Mouse (Mus musculus): Measurements from ENCODE around the gene Cox8b. TPM values are rescaled to one million over a fixed set of nuclear protein-coding genes. Genes with fewer than 3 reads are reported as not detected.

Gene Cox8b
- polyA plus RNA-seq, 1 experiment from 2014 or later: 4.8 TPM

DNA sequence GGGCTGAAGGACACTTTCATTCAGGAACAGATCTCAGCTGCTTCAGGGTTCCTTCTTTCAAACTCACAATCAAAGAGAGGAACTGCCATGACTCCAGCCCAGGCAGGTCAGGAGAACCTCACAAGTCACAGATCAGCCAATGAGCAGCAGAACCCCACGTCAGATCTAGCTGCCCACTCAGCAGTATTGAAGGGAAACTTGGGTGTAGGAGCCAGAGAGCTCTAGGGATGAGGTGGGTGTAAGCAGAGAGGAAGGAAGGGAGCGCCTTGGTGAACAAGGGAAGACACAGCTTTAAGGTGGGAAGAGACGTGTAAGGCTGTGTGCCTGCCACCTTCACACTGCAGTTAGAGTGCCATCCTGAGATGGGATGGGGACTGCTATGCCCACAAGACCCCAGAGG, 12.0 kb upstream of the Cox8b start:
- Histone ChIP-seq H3K9me3 (replicated peaks) (no peaks in the 10 kb centered on the region), H3K9ac (replicated peaks) (no peak overlapping the region), H3K4me1 (peaks cover 5% of the 10 kb centered on the region), H3K4me3 (replicated peaks) (no peak overlapping the region), H3K36me3 (no peaks in the 10 kb centered on the region), H3K4me2 (no peak overlapping the region), H3K27ac (replicated peaks) (no peak overlapping the region), H3K27me3 (replicated peaks) (no peaks in the 10 kb centered on the region)
- no peak for ATAC-seq (ENCODE audit: low FRiP score)
- 69% methylated on average over 3 of the region's 3 CpGs for WGBS

DNA sequence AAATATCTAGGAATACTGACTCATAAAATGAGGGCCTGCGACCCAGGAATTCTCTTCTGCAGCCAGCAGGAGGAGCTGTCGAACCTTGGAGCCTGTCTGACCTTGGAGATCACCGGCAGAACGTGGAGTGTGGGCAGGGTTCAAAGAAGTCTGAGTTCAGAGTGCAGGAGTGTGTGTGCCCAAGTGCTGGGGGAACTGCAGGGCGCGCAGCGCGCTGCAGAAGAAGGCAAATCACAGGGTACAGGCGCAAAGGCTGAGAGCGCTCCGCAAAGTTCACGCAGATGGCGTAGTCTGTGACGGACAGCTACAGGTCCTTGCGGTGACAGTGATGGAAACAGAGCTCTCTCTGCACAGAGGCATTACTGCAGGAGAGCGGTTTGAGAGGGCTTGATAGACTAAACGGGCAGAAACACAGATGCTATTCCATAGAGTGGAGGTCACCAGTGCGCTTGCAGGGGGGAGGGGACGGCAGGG, 8.4 kb upstream of the Cox8b start:
- ATAC-seq (ENCODE audit: low FRiP score): 0 out of 2 replicates have a peak, but pooled peaks have one; percentile 53
- peak overlapping the region; percentile 43; the same call in 1 of the 2 replicates for H3K9ac ChIP-seq (replicated peaks)
- peaks cover 5% of the 10 kb centered on the region for H3K4me1 ChIP-seq
- no peaks in the 10 kb centered on the region for H3K36me3 ChIP-seq
- 2% methylated on average over 19 of the region's 19 CpGs for WGBS
- H3K4me2 ChIP-seq: peak overlapping the region; percentile 85
- H3K27ac ChIP-seq (replicated peaks): no peak overlapping the region
- H3K4me3 ChIP-seq (replicated peaks): peak overlapping the region; percentile 43
- H3K27me3 ChIP-seq (replicated peaks): no peaks in the 10 kb centered on the region
- no peaks in the 10 kb centered on the region for H3K9me3 ChIP-seq (replicated peaks)

DNA sequence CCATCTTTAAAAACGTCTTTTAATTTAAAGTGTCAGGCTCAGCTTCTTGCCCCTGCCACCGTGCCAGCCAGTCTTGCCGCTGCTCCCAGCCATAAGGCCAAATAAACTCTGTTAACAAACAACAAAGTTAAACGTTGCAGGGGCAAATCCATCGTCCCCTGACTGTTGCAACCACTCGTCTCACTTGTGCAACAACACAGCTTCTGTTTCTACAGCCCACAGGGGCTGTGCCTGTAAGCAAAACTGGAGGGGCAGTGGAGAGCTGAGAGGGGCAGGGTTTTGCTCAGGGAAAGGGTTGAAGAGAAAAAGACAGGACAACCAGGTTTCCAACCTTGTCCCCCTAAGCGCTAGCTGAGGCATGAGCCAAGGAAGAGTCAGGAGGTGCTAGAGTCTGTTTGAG, 7.9 kb upstream of the Cox8b start:
- Histone ChIP-seq H3K27ac (replicated peaks) (no peak overlapping the region), H3K4me3 (replicated peaks) (no peak overlapping the region), H3K9ac (replicated peaks) (no peak overlapping the region), H3K4me2 (no peak overlapping the region), H3K9me3 (replicated peaks) (no peaks in the 10 kb centered on the region), H3K36me3 (no peaks in the 10 kb centered on the region), H3K4me1 (peaks cover 8% of the 10 kb centered on the region), H3K27me3 (replicated peaks) (no peaks in the 10 kb centered on the region)
- 49% methylated on average over 7 of the region's 7 CpGs for WGBS
- ATAC-seq (ENCODE audit: low FRiP score): no peak

DNA sequence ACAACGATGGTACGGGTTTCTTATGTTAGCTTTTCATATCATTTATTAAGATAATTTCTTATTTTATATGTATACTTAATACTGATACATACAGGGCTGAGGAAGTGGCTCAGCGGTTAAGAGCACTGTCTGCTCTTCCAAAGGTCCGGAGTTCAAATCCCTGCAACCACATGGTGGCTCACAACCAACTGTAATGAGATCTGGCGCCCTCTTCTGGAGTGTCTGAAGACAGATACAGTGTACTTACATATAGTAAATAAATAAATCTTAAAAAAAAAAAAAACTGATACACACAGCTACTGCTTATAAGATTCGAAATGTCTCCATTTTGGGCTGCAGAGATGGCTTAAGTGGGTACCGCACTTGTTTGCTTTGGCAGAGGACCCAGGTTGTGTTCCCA, 7.5 kb upstream of the Cox8b start:
- Histone ChIP-seq H3K27ac (replicated peaks) (no peak overlapping the region), H3K9me3 (replicated peaks) (no peaks in the 10 kb centered on the region), H3K27me3 (replicated peaks) (no peaks in the 10 kb centered on the region), H3K4me1 (peaks cover 12% of the 10 kb centered on the region), H3K4me2 (no peak overlapping the region), H3K4me3 (replicated peaks) (no peak overlapping the region), H3K9ac (replicated peaks) (no peak overlapping the region), H3K36me3 (no peaks in the 10 kb centered on the region)
- 86% methylated on average over 7 of the region's 7 CpGs for WGBS
- no peak for ATAC-seq (ENCODE audit: low FRiP score)

DNA sequence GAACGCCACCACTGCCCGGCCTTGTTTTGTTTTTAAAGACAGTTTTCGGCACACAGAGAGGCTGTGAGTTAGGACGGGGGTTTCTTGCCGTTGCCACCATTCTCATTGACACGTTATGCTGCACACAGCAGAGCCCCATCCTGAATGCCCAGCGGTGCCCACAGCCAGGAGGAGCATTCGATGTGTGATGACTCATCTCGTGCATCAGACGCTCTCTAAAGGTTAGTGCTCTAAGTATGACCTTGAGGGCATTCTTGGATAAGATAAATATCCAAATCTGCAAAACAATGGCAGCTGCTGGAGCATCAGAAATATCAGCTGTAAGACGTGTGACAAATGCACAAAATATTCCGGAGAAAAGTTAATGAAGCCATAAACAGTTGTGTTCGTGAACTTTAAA, 6.9 kb upstream of the Cox8b start:
- 84% methylated on average over 13 of the region's 13 CpGs for WGBS
- H3K4me1 ChIP-seq: peaks cover 12% of the 10 kb centered on the region
- no peak overlapping the region for H3K9ac ChIP-seq (replicated peaks)
- no peak for ATAC-seq (ENCODE audit: low FRiP score)
- H3K4me3 ChIP-seq (replicated peaks): no peak overlapping the region
- no peaks in the 10 kb centered on the region for H3K27me3 ChIP-seq (replicated peaks)
- no peak overlapping the region for H3K4me2 ChIP-seq
- H3K9me3 ChIP-seq (replicated peaks): no peaks in the 10 kb centered on the region
- H3K27ac ChIP-seq (replicated peaks): no peak overlapping the region
- no peaks in the 10 kb centered on the region for H3K36me3 ChIP-seq

DNA sequence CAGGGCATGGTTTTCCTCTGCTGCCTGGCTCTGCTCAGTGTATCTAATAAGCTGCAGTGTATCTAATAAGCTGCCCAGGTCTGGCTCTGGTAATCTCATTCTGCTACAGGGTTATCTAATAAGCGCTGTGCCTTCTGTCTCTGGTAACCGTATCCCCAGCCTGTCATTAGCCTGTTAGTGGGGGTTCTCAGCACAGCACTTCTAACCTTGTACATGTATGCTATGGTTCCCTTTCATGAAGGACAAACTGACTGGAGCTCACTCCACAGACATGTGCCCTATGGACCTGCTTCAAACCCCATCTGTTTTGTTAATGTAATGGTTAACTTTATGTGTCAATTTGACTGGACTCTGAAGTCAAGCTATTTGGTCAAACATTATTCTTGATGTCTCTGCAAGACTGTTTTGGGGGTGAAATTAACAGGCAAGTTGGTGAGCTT, 5.4 kb upstream of the Cox8b start:
- H3K4me2 ChIP-seq: no peak overlapping the region
- no peak overlapping the region for H3K27ac ChIP-seq (replicated peaks)
- peaks cover 12% of the 10 kb centered on the region for H3K4me1 ChIP-seq
- H3K9ac ChIP-seq (replicated peaks): no peak overlapping the region
- H3K4me3 ChIP-seq (replicated peaks): no peak overlapping the region
- ATAC-seq (ENCODE audit: low FRiP score): no peak
- H3K36me3 ChIP-seq: no peaks in the 10 kb centered on the region
- H3K9me3 ChIP-seq (replicated peaks): no peaks in the 10 kb centered on the region
- no peaks in the 10 kb centered on the region for H3K27me3 ChIP-seq (replicated peaks)
- WGBS: 91% methylated on average over 2 of the region's 2 CpGs

DNA sequence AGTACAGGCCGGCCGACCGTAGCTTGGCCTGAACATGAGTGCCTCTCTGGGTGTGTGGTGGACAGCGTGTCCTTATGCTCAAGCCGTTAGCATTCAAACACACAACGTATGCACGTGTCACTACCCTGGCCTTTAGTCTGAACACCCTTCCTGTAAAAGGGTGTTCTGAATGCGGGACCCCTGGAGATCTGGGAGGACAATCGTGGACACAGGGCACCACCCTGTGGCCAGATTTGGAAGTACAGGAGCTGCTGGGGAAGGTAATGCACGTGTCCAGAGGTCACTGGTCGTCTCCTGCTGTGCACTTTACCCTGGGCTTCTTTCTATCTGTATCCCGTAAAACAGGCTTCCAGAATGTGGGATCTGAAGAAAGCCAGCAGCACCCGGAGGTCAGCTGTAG, 3.0 kb upstream of the Cox8b start:
- no peak overlapping the region for H3K4me3 ChIP-seq (replicated peaks)
- 24% methylated on average over 13 of the region's 13 CpGs for WGBS
- H3K4me2 ChIP-seq: no peak overlapping the region
- no peaks in the 10 kb centered on the region for H3K9me3 ChIP-seq (replicated peaks)
- H3K4me1 ChIP-seq: peaks cover 7% of the 10 kb centered on the region; the same call in 1 of the 2 replicates
- H3K27me3 ChIP-seq (replicated peaks): no peaks in the 10 kb centered on the region
- H3K36me3 ChIP-seq: peaks cover 14% of the 10 kb centered on the region
- peak; percentile 63 for ATAC-seq (ENCODE audit: low FRiP score)
- H3K9ac ChIP-seq (replicated peaks): no peak overlapping the region
- H3K27ac ChIP-seq (replicated peaks): no peak overlapping the region

DNA sequence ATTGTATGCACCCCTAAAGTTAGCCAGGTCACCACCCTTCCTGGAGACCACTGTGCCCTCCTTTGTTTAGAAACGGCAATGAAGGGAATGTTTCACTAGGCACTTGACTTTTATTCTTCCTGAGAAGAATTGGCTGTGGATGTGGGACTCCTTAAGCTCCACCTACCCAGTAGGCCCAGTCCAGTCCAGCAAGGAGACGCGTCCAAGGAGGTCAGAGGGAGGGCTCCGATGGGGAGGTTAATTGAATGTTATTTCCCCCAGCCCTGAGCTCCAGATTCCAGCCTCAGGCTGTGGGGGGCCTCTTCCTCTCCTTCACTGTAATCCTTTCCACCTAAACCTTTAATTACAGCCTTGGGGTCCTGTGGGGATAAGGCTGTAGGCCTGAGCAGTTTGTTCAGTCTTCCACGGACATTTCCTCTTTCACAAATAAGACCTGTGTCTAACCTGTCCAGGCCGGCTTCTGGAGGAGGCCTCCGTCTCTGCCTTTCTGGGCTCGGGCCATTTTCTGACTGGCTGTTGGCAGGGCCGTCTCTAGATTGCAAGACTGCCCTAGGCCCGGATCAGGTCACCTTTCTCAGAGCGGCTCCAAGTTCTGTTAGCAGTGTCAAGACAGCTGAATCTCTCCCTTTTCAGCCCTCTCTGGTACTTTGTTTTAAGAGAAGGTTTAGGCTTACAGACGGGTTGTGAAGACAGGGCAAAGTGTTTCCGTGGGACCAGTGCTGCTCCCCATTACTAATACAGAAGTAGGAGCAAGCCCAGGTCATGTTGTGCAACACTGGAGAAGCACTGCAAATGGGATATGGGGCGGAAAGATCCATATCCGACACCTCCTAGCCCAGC, 2.0 kb upstream of the Cox8b start:
- no peak for ATAC-seq (ENCODE audit: low FRiP score)
- Histone ChIP-seq H3K4me3 (replicated peaks) (no peak overlapping the region), H3K27ac (replicated peaks) (no peak overlapping the region), H3K4me2 (no peak overlapping the region), H3K27me3 (replicated peaks) (no peaks in the 10 kb centered on the region), H3K9me3 (replicated peaks) (no peaks in the 10 kb centered on the region), H3K36me3 (peaks cover 23% of the 10 kb centered on the region), H3K9ac (replicated peaks) (no peak overlapping the region), H3K4me1 (peaks cover 7% of the 10 kb centered on the region; the same call in 1 of the 2 replicates)
- 80% methylated on average over 15 of the region's 15 CpGs for WGBS

DNA sequence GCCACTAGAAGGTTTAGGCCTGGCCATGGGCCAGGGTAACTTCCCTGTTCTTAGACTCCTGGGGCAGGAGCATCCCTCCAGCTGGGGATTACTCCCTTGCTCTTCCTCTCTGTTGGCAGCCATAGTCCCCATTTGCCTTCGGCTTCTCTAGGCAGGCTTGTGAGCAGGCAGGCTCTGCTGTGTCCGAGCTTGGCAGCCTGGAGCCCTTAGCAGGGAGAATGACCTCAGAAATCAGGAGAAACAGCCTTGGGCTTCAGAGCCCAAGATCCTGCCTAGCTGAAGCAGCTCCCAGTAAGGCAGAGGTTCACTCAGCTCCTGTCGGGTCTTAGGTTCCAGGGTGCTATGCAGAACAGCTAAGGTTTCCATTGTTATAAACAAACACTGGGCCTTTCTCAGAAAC, 1.1 kb downstream of the Cox8b start:
- Histone ChIP-seq H3K4me3 (replicated peaks) (no peak overlapping the region), H3K4me1 (peaks cover 7% of the 10 kb centered on the region; the same call in 1 of the 2 replicates)
- 79% methylated on average over 3 of the region's 3 CpGs for WGBS

DNA sequence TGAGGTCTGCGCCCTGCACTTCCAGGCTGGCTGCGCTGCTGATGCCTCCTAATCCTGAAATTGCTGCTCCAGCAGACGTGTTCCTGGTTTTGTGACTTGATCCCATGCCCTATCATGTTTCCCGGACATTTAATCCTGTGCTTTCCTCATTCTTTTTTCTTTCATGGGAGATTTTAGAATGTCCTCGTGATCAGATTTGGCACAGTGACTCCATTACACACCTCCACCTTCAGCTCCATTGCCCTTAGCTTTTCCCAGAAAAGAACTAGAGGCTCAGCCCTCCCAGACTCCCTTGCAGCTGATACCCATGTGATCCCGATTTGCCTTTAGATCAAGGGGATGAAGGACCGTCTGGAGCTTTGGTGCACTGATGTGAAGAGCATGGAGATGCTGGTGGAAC, 2.4 kb downstream of the Cox8b start:
- H3K36me3 ChIP-seq: peaks cover 58% of the 10 kb centered on the region

More for the DNA sequence above, 1.1 kb downstream of the Cox8b start:
- H3K36me3 ChIP-seq: peaks cover 48% of the 10 kb centered on the region
- H3K9ac ChIP-seq (replicated peaks): no peak overlapping the region
- H3K27ac ChIP-seq (replicated peaks): no peak overlapping the region; the same call in 1 of the 2 replicates
- ATAC-seq (ENCODE audit: low FRiP score): no peak
- no peaks in the 10 kb centered on the region for H3K9me3 ChIP-seq (replicated peaks)
- no peaks in the 10 kb centered on the region for H3K27me3 ChIP-seq (replicated peaks)
- H3K4me2 ChIP-seq: no peak overlapping the region

DNA sequence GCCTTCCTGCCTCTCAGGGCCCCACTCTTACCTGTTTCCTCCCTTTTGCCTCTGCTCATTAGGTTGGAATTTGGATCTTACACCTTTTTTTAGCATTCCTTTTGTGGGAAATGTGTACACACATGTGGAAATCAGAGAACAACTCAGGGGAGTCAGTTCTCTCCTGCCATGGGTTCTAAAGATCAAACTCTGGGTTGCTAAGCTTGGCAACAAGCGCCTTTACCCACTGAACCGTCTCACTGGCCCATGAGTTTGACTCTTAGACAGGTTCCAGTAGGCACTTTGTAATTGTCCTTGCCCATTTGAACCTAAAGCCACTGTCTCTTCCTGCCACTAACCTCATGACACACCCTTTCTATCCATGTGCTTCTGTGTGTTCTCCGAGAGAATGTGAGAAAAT, 5.6 kb downstream of the Cox8b start:
- H3K27me3 ChIP-seq (replicated peaks): no peaks in the 10 kb centered on the region
- no peak for ATAC-seq (ENCODE audit: low FRiP score)
- H3K9me3 ChIP-seq (replicated peaks): no peaks in the 10 kb centered on the region
- no peak overlapping the region for H3K4me2 ChIP-seq
- H3K4me1 ChIP-seq: no peaks in the 10 kb centered on the region
- H3K36me3 ChIP-seq: peaks cover 77% of the 10 kb centered on the region
- no peak overlapping the region for H3K9ac ChIP-seq (replicated peaks)
- 92% methylated on average over 3 of the region's 3 CpGs for WGBS
- no peak overlapping the region for H3K27ac ChIP-seq (replicated peaks)
- no peak overlapping the region for H3K4me3 ChIP-seq (replicated peaks)

More for the DNA sequence above, 2.4 kb downstream of the Cox8b start:
- H3K4me2 ChIP-seq: no peak overlapping the region
- H3K4me3 ChIP-seq (replicated peaks): no peak overlapping the region
- 93% methylated on average over 7 of the region's 7 CpGs for WGBS
- no peaks in the 10 kb centered on the region for H3K9me3 ChIP-seq (replicated peaks)
- 0 out of 2 replicates have a peak, but pooled peaks cover under 1% of the 10 kb centered on the region for H3K4me1 ChIP-seq
- H3K27me3 ChIP-seq (replicated peaks): no peaks in the 10 kb centered on the region
- ATAC-seq (ENCODE audit: low FRiP score): no peak
- H3K9ac ChIP-seq (replicated peaks): no peak overlapping the region
- no peak overlapping the region for H3K27ac ChIP-seq (replicated peaks)

DNA sequence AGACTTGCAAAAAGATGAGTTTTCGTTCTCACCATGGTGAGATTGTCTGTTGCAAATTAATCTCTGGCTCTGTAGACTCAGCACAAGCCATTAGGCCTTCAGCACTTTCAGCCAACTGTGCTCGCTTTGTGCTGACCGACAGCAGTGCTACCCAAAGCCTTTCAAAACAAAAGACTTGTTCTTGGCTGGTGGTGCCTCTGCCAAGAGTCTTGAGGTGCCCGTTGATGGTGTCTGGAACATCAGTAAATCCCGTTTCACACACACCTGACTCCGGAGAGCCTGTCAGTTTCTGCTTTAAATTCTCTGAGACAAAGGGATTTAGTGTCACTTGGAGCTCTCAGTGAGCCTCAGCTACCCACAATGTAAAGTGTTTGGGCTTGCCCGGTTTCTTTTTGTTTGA, 6.2 kb downstream of the Cox8b start:
- H3K27ac ChIP-seq (replicated peaks): no peak overlapping the region
- H3K4me3 ChIP-seq (replicated peaks): no peak overlapping the region
- H3K4me1 ChIP-seq: no peaks in the 10 kb centered on the region
- H3K9me3 ChIP-seq (replicated peaks): no peaks in the 10 kb centered on the region
- H3K4me2 ChIP-seq: no peak overlapping the region
- no peak for ATAC-seq (ENCODE audit: low FRiP score)
- H3K27me3 ChIP-seq (replicated peaks): no peaks in the 10 kb centered on the region
- WGBS: 93% methylated on average over 7 of the region's 7 CpGs
- H3K36me3 ChIP-seq: peaks cover 78% of the 10 kb centered on the region
- H3K9ac ChIP-seq (replicated peaks): no peak overlapping the region

All from neural tube, embryonic 15.5 days (tissue).